Mouse (Mus musculus): ENCODE measurements at regions not wholly inside any gene's neighbourhood (a gene's known extent, or its start where the extent isn't known, plus 50 kb on each side); places are given as distances from the start of the nearest gene placed in this dataset.

- DNase-seq (ENCODE audit: low read depth, low spot score) = no peak
Measured at GRCm38 (mm10) chr12:69101965-69102364, 57.0 kb downstream of the Rps29 start.

GRCm38 (mm10) chr12:69094856-69095255 lies 64.1 kb downstream of the Rps29 start:
- no peak for DNase-seq (ENCODE audit: low read depth, low spot score)

- no peak for DNase-seq (ENCODE audit: low read depth, low spot score)
Measured at GRCm38 (mm10) chr12:69093073-69093797, 65.8 kb downstream of the Rps29 start.

- peak; percentile 47 for DNase-seq (ENCODE audit: low read depth, low spot score)
Measured at GRCm38 (mm10) chr12:69087928-69088609, 70.9 kb downstream of the Rps29 start.

GRCm38 (mm10) chr12:69085522-69086179 lies 73.3 kb downstream of the Rps29 start:
- DNase-seq (ENCODE audit: low read depth, low spot score) = no peak

- no peak for DNase-seq (ENCODE audit: low read depth, low spot score)
Measured at GRCm38 (mm10) chr12:69084656-69085055, 74.3 kb downstream of the Rps29 start.

- no peak for DNase-seq (ENCODE audit: low read depth, low spot score)
Measured at GRCm38 (mm10) chr12:69082051-69082450, 76.9 kb downstream of the Rps29 start.

- DNase-seq (ENCODE audit: low read depth, low spot score) = no peak
Measured at GRCm38 (mm10) chr12:69039553-69039952, 119.4 kb downstream of the Rps29 start.

- DNase-seq (ENCODE audit: low read depth, low spot score) = no peak
Measured at GRCm38 (mm10) chr12:69023594-69023993, 135.4 kb downstream of the Rps29 start.

GRCm38 (mm10) chr12:69016705-69017306 lies 142.2 kb downstream of the Rps29 start:
- DNase-seq (ENCODE audit: low read depth, low spot score) = no peak

GRCm38 (mm10) chr12:69005141-69005540 lies 153.8 kb downstream of the Rps29 start:
- no peak for DNase-seq (ENCODE audit: low read depth, low spot score)

GRCm38 (mm10) chr12:69002106-69002505 lies 156.9 kb downstream of the Rps29 start:
- no peak for DNase-seq (ENCODE audit: low read depth, low spot score)

GRCm38 (mm10) chr12:68997259-68997658 lies 161.7 kb downstream of the Rps29 start:
- DNase-seq (ENCODE audit: low read depth, low spot score) = no peak

- no peak for DNase-seq (ENCODE audit: low read depth, low spot score)
Measured at GRCm38 (mm10) chr12:68996740-68997139, 162.2 kb downstream of the Rps29 start.

- no peak for DNase-seq (ENCODE audit: low read depth, low spot score)
Measured at GRCm38 (mm10) chr12:68980640-68981039, 178.3 kb downstream of the Rps29 start.

- no peak for DNase-seq (ENCODE audit: low read depth, low spot score)
Measured at GRCm38 (mm10) chr12:68980173-68980572, 178.8 kb downstream of the Rps29 start.

GRCm38 (mm10) chr12:68979232-68979631 lies 179.8 kb downstream of the Rps29 start:
- no peak for DNase-seq (ENCODE audit: low read depth, low spot score)

GRCm38 (mm10) chr12:68977276-68977675 lies 181.7 kb downstream of the Rps29 start:
- DNase-seq (ENCODE audit: low read depth, low spot score) = no peak

- no peak for DNase-seq (ENCODE audit: low read depth, low spot score)
Measured at GRCm38 (mm10) chr12:68947240-68947639, 211.7 kb downstream of the Rps29 start.

GRCm38 (mm10) chr12:68910590-68910989 lies 248.4 kb downstream of the Rps29 start:
- no peak for DNase-seq (ENCODE audit: low read depth, low spot score)

- no peak for DNase-seq (ENCODE audit: low read depth, low spot score)
Measured at GRCm38 (mm10) chr12:68904770-68905169, 254.2 kb downstream of the Rps29 start.

- no peak for DNase-seq (ENCODE audit: low read depth, low spot score)
Measured at GRCm38 (mm10) chr12:68889141-68889540, 269.8 kb downstream of the Rps29 start.

Data from embryo, embryonic 11.5 days (tissue).